Mouse (Mus musculus) kidney, embryonic 14.5 days (tissue): Measurements from ENCODE around the gene AU022252. TPM values are rescaled to one million over a fixed set of nuclear protein-coding genes. Genes with fewer than 3 reads are reported as not detected.
A peak's percentile ranks its signal among the peaks of the same experiment; 100 is the strongest.

Experiments used
- ATAC-seq: fragments of 200-750 bp; cut with Nextera tagmentation; 2 replicates; pipeline ENCODE4 v1.8.0; 2017; ENCODE audit warnings: moderate number of reproducible peaks, mild to moderate bottlenecking, moderate TSS enrichment, moderate library complexity; ENCODE audit not compliant: low FRiP score, low TSS enrichment
- H3K27ac ChIP-seq: fragments of 300-500 bp; sonication (generic); 2 replicates; pipeline ENCODE4 v1.5.1; 2014; ENCODE audit warnings: low read depth, mild to moderate bottlenecking, low read length, moderate library complexity, mixed read lengths
- H3K27me3 ChIP-seq: fragments of 300-500 bp; sonication (generic); 2 replicates; pipeline ENCODE4 v1.6.1; 2014; ENCODE audit warnings: mild to moderate bottlenecking, low read length; ENCODE audit not compliant: control insufficient read depth, insufficient read depth
- H3K36me3 ChIP-seq: fragments of 300-500 bp; sonication (generic); 2 replicates; pipeline ENCODE4 v1.6.1; 2014; ENCODE audit warnings: low read length, mixed read lengths; ENCODE audit not compliant: control insufficient read depth, insufficient read depth
- H3K4me1 ChIP-seq: fragments of 300-500 bp; sonication (generic); 2 replicates; pipeline ENCODE4 v1.6.1; 2014; ENCODE audit warnings: low read length, mixed read lengths; ENCODE audit not compliant: control insufficient read depth, insufficient read depth
- H3K4me2 ChIP-seq: fragments of 300-500 bp; sonication (generic); replicated peaks from 2 replicates; pipeline ENCODE4 v1.6.1; 2014; ENCODE audit warnings: low read depth, mild to moderate bottlenecking, low read length
- H3K4me3 ChIP-seq: fragments of 300-500 bp; sonication (generic); 2 replicates; pipeline ENCODE4 v1.5.1; 2014; ENCODE audit warnings: mild to moderate bottlenecking, low read length
- H3K9ac ChIP-seq: fragments of 300-500 bp; sonication (generic); 2 replicates; pipeline ENCODE4 v1.6.1; 2014; ENCODE audit warnings: low read depth, mild to moderate bottlenecking, low read length, moderate library complexity
- H3K9me3 ChIP-seq: fragments of 300-500 bp; sonication (generic); 2 replicates; pipeline ENCODE4 v1.6.1; 2016; ENCODE audit warnings: low read length; ENCODE audit not compliant: control insufficient read depth
- WGBS: fragments of 180-500 bp; shearing (Covaris S2); extraction: QIAGEN DNeasy Blood & Tissue Kit; methylation state at CpG from one replicate; pipeline ENCODE4 v1.1.7; 2014; 5-methylcytosine and 5-hydroxymethylcytosine counted together
- polyA plus RNA-seq: library from polyadenylated mRNA; unstranded; fragments of >200 nt; fragmentation: Nextera tagmentation; extraction: Ambion mirVana; gene quantifications from 2 replicates; pipeline ENCODE4 v1.2.1, GENCODE M21; 2014

The AU022252 gene
- polyA plus RNA-seq, 1 experiment from 2014 or later, result 33.6 TPM

DNA sequence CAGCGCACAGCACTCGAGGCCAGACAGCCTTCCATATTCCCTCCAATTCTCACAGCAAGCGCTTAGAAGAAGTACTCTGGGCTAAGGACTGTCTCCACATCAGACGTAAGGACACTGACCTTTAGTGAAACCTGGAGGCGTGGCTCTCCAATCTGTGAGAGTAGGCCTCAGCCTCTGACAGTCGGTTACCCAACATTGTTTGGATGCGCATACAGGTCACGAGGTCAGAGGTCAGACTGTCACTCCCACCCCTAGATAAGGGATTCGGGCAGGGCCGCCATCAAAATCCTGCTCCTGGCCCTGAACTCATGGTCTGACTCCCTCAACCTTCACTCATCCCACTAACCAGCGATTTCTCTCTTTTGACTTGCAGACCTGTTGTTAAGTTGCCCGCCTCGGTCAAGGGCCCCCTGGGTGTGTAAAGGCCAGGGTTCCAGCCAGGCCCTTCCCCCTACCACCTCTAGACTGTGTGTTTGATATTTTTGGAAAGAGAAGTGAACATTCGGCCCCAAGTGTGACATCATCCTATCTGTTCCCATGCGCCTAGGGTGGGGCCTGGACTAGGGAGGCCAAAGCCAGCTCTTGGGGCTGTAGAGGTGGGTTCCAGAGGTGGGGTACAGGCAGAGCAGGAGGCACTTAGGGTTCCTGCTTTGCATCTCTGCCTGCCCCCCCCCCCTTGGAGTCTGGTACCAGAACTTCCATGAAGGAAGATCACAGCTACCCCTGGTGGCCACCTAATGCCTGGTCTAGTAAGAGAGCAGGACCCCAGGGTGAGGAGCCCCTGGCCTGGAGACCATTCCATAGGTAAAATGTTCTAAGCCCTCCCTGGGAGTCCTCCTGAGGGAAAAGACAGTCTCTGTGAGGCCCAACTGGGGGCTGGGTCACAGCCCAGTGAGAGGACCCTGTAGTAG, 27.1 kb upstream of the AU022252 start:
- Histone ChIP-seq H3K4me1 (peaks cover 17% of the 10 kb centered on the region), H3K4me2 (no peak overlapping the region), H3K9ac (no peak overlapping the region), H3K4me3 (no peak overlapping the region), H3K27ac (no peak overlapping the region), H3K9me3 (no peaks in the 10 kb centered on the region), H3K27me3 (no peaks in the 10 kb centered on the region), H3K36me3 (no peaks in the 10 kb centered on the region)
- 83% methylated on average over 15 of the region's 15 CpGs for WGBS
- no peak for ATAC-seq

GRCm38 (mm10) chr4:119257083-119257482, 24.6 kb upstream of the AU022252 start:
- no peak overlapping the region for H3K27ac ChIP-seq
- H3K27me3 ChIP-seq, result no peaks in the 10 kb centered on the region
- no peaks in the 10 kb centered on the region for H3K36me3 ChIP-seq
- H3K4me3 ChIP-seq, result no peak overlapping the region
- peaks cover 31% of the 10 kb centered on the region for H3K4me1 ChIP-seq
- ATAC-seq, result no peak
- no peak overlapping the region for H3K9ac ChIP-seq
- H3K4me2 ChIP-seq, result no peak overlapping the region
- 83% methylated on average over 6 of the region's 6 CpGs for WGBS
- no peaks in the 10 kb centered on the region for H3K9me3 ChIP-seq

DNA sequence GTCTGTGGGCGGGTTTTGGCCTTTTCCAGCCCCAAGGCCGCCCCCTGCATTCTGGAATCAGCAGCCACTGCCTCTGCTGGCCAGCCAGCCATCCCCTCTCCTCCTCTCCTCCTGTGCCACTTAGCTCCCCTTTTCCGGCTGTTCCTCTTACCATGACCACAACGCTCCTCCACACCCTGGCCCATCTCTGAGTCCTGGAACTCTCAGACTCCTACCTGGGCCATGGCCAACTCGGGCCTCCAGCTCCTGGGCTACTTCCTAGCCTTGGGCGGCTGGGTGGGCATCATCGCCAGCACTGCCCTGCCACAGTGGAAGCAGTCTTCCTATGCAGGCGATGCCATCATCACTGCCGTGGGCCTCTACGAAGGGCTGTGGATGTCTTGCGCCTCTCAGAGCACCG, 22.8 kb upstream of the AU022252 start, which contains the start of gene Cldn19:
Gene Cldn19 (plus strand): TSS at position 64 of the 400 bp plus-strand sequence.
- 77% methylated on average over 12 of the region's 12 CpGs for WGBS
- Histone ChIP-seq H3K4me1 (peaks cover 26% of the 10 kb centered on the region), H3K27me3 (no peaks in the 10 kb centered on the region), H3K4me2 (no peak within 1 kb of the TSS), H3K9me3 (no peaks in the 10 kb centered on the region), H3K36me3 (no peaks in the 10 kb centered on the region), H3K9ac (no peak within 1 kb of the TSS), H3K27ac (peak within 1 kb of the TSS; percentile 79), H3K4me3 (no peak within 1 kb of the TSS)
- no peak for ATAC-seq

GRCm38 (mm10) chr4:119254012-119254618, 21.6 kb upstream of the AU022252 start:
- Histone ChIP-seq H3K27me3 (no peaks in the 10 kb centered on the region), H3K4me1 (peaks cover 26% of the 10 kb centered on the region), H3K4me3 (no peak overlapping the region), H3K4me2 (no peak overlapping the region), H3K9ac (no peak overlapping the region), H3K9me3 (no peaks in the 10 kb centered on the region), H3K27ac (peak overlapping the region; percentile 80; the same call in 1 of the 2 replicates), H3K36me3 (no peaks in the 10 kb centered on the region)
- 41% methylated on average over 9 of the region's 9 CpGs for WGBS
- peak; percentile 79 for ATAC-seq

DNA sequence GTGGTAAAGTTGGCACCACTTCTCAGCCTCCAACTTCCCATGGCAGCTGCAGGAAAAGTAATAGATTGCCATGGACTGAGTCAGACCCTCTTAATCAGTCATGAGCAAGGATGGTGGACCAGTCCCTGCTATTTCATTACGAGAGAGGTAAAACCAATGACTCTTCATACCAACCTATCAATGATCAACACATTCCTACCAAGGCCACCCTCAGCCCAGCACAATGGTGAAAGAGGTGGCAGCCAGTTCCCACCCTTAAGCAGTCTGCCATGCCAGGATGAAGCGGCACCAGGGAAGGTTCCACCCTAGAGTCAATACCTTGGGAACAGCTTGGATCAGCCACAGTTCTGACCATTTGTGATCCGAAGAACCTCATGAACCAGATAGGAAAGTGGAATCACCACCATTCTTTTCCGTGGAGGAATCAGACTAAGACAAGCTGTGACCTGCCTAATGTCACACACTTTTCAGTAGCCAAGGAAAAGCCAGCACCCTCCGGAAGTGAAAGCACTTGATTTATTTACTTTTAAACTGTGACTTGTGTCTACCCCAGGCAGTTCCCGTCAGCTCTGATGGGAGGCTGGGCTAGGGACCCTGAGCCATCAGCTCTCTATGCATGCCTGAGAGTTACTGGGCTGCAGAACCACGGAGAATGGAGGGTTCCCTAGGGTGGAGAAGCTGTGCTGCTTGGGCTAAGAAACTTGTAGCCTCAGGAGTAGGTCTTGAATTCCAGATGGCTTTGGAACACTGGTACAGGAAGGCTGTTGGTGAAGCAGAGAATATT, 19.7 kb upstream of the AU022252 start:
- Histone ChIP-seq H3K27me3 (no peaks in the 10 kb centered on the region), H3K4me3 (no peak overlapping the region), H3K36me3 (peaks cover 10% of the 10 kb centered on the region), H3K4me2 (no peak overlapping the region), H3K9me3 (no peaks in the 10 kb centered on the region), H3K27ac (peak overlapping the region; percentile 80; the same call in 1 of the 2 replicates), H3K4me1 (peaks cover 22% of the 10 kb centered on the region), H3K9ac (no peak overlapping the region)
- WGBS, result 47% methylated on average over 7 of the region's 7 CpGs
- no peak for ATAC-seq

DNA sequence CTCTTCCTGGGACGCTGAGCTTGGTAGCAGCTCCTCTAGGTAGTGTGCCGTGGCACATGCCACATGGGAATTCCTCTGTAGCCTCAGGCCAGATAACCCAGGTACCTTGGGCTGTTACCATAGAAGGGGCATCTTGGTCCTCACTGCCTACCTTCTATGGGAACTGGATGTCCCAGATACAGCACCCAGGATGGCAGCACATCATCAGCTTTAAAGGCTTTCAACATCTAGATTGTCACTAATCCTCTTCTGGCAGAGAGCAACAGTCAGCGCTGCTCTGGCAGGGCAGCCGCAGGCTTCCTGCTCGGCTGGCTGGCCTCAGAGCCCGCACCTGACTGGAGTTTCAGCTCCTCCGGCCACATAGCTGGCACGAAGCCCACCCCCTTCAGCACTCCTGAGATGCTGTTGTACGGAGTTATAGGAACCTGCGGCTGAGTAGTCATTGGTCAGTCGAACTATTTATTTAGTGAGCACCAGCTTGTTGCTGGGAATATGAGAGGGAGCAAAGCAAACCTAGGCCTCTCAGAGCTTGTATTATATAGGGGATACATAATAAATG, 16.0 kb upstream of the AU022252 start:
- Histone ChIP-seq H3K4me2 (no peak overlapping the region), H3K36me3 (peaks cover 20% of the 10 kb centered on the region), H3K4me1 (0 out of 2 replicates have a peak, but pooled peaks cover 3% of the 10 kb centered on the region), H3K27ac (no peak overlapping the region), H3K9me3 (no peaks in the 10 kb centered on the region), H3K9ac (no peak overlapping the region), H3K27me3 (no peaks in the 10 kb centered on the region), H3K4me3 (no peak overlapping the region)
- no peak for ATAC-seq
- 72% methylated on average over 11 of the region's 11 CpGs for WGBS

DNA sequence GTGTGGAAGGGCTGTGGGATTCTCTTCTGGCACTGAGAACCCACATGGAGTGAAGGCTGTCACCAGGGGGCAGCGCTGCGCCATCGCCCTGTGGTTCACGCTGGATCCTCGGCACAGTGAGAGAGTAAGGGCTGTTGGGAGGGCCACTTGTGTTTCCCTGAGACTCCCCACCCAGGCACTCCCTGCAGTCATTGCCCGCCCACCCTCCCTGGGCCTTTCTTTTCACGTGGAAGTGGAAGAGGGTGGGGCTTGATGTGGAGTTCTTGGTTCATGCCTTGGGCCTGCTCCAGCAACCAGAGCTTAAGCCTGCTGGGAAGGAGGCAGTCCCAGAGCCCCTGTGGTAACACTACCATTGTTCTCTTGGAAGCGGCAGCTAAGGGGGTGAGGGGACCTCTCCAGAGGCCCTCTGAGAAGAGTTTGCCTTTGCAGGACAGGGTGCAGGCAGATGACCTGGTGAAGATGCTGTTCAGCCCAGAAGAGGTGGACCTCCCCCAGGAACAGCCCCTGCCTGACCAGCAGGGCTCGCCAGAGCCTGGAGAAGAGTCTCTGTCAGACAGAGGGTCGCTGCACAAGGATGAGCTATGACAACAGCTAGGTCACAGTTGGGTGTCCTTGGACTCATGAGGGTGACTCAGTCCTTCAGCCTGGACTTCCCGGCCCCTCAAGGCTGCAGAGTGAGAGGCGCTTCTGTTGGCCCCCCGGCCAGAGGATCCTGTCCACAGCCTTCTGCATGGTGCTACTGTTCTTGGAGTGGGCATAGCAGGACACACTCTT, 15.1 kb upstream of the AU022252 start:
- Histone ChIP-seq H3K4me3 (no peak overlapping the region), H3K4me1 (0 out of 2 replicates have a peak, but pooled peaks cover 3% of the 10 kb centered on the region), H3K4me2 (no peak overlapping the region), H3K27me3 (no peaks in the 10 kb centered on the region), H3K27ac (0 out of 2 replicates have a peak overlapping the region, but pooled peaks have one; percentile 17), H3K9ac (peak overlapping the region; percentile 34; the same call in 1 of the 2 replicates), H3K9me3 (no peaks in the 10 kb centered on the region), H3K36me3 (peaks cover 20% of the 10 kb centered on the region)
- peak; percentile 59 for ATAC-seq
- 31% methylated on average over 13 of the region's 13 CpGs for WGBS

GRCm38 (mm10) chr4:119246688-119247225, 14.2 kb upstream of the AU022252 start:
- Histone ChIP-seq H3K27ac (no peak overlapping the region), H3K27me3 (no peaks in the 10 kb centered on the region), H3K4me3 (no peak overlapping the region), H3K4me2 (no peak overlapping the region), H3K9ac (no peak overlapping the region), H3K36me3 (peaks cover 29% of the 10 kb centered on the region), H3K9me3 (no peaks in the 10 kb centered on the region), H3K4me1 (no peaks in the 10 kb centered on the region)
- ATAC-seq, result no peak
- WGBS, result 76% methylated on average over 14 of the region's 14 CpGs
